Mouse (Mus musculus): ENCODE data around the gene Lrmda.

The Lrmda gene

DNA sequence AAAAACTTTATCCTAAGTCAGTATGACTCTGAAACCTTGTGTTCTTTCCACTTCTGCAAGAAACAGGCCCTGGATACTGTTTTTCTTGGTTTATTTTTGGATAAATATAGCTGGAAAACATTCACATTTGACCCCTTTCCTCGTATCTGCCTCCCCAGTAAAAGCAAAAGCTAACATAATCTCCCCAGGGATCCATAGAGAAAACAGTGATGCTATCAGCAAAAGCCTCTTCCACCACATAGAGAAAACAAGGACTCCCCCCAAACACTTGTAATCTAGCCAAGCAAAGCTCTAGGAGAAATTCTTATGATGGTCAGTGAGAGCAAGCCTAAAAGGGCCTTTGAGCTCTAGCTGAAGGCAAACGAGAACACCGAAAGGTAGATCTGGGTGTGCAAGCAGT is 309.7 kb downstream of the Lrmda start:
- no peak for DNase-seq (ENCODE audit: low spot score)

DNA sequence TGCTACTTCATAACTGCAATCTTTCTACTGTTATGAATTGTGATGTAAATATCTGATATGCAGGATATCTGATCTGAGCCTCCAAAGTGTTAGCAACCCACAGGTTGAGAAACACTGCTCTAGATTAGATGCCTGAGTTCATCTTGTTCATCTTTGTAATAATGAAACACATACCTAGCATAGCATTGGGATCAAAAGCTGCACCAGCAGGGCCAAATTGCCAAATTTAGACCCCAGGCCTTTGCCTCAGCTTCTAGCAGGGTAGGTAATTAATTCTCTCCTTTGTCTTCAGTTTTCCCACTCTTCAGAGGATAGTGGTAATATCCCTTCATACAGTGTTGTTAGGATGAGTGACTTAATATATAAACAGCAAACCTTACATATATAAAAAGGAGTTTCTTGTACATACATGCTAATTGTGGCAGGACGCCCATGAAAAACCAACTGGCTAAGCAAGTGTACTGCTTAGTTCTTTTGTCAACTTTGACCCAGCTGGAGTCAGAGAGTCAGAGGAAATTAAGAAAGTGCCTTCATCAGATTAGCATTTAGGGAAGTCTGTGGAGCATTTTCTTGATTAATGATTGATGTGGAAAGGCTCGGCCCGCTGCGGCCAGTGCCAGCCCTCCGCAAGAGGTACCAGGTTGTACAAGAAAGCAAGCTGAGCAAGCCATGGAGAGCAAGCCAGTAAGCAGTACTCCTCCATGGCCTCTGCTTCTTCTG is 315.7 kb downstream of the Lrmda start:
- no peak for DNase-seq (ENCODE audit: low spot score)

DNA sequence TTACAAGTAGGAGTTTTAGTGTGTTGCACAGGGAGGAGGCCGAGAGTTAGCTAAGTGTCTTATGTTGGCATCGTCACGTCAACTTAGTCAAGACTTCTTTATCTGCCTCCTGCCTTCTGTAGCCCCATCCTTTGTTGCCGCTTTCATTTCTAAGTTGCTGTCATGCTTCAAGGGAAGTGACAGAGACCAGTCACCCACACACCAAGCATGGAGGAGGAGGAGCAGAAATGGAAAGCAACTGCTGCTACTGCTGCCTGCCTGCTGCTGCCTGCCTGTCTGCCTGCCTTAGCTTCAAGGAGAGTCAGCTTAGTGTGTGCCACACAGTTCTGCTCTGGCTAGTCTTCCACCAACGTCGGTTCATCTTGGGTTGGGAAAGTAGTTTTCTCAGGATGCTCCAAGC is 319.7 kb downstream of the Lrmda start:
- DNase-seq (ENCODE audit: low spot score), result no peak

- no peak for DNase-seq (ENCODE audit: low spot score)
Observed at GRCm38 (mm10) chr14:22343357-22343756, 323.8 kb downstream of the Lrmda start.

GRCm38 (mm10) chr14:22345248-22345647 is 325.7 kb downstream of the Lrmda start:
- no peak for DNase-seq (ENCODE audit: low spot score)

- DNase-seq (ENCODE audit: low spot score), result no peak
Observed at GRCm38 (mm10) chr14:22353626-22354025, 334.1 kb downstream of the Lrmda start.

DNA sequence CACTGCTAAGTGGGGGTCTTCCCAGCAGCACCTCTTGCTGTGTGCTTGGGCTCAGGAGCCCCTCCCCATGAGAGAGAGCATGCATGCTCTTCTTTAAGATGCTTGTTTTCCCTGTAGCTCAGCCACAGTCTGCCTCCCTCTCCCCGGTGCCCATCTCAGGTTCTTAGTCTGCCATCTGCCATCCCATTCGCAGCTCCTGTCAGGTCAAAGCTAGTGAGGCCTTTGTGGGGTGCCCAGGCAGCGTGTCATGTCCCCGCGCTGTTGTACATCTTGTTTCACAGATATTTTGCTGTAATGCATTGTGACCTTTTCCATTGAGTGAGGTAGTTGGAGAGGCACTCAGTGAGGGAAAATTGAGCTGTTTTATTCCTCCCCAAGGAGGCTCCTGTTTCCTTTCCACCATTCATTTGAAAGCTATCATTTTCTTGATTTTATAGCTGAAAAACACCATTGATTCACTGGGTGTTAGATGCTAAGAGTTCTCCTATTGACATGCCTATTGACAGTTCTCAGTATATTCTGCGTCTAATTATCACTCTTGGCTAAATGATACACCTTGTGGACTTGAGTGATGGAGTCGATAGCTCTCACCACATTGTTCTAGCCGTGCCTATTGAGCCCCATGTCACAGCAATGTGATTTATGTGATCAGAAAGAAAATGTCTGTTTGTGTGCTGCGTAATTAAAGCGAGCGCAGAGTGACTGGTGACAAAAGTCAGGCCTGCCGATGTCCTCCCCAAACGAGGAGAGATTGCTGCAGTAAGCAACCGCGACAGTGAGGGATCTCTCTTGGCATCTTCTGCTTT is 335.5 kb downstream of the Lrmda start:
- DNase-seq (ENCODE audit: low spot score), result no peak

DNA sequence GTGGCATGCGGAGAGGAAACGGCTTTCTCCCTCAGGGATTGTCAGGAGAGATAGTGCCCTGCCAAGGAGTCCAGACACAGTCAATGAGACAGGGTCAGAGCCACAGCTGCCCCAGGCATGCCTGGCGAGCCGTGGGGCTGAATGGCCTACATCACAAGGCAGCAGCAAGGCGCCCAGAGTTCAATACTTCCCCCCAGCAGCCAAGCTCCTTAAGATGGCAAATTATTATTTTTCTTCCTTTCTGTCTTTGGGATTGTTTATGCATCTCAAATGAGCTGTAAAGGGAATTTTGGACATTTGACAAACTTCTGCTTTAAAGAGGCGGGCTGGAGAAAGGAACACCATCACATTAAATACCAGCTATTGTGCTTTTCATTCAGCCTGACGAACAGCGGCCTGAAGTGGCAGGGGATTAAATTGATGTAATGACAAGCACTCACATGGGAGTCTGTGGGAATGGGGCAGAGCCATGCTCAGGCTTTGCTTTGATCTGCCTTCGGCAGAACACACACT is 338.5 kb downstream of the Lrmda start:
- no peak for DNase-seq (ENCODE audit: low spot score)

GRCm38 (mm10) chr14:22364010-22364748 is 344.7 kb downstream of the Lrmda start:
- DNase-seq (ENCODE audit: low spot score), result no peak

- DNase-seq (ENCODE audit: low spot score), result no peak
Observed at GRCm38 (mm10) chr14:22364771-22365355, 345.4 kb downstream of the Lrmda start.

DNA sequence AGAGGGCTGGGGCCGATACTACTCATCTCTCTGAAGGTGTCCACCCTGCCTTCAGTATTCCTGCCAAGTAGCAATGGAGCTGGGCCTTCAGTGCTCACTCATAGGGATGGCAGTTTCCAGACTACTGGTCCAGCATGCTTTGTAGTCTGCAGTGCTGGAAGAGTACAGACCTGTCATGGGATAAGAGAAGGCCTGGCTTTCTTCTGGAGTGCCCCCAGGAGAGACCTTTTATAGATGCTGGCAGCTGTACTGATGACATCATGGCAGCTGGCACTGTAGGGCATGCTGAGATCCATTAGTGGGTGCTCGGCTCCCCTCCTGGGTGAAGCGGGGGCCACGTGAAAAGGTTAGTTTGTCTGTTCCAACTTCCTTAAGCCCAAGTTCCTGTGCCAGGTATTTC is 348.1 kb downstream of the Lrmda start:
- DNase-seq (ENCODE audit: low spot score), result no peak

- DNase-seq (ENCODE audit: low spot score), result no peak
Observed at GRCm38 (mm10) chr14:22371136-22371535, 351.6 kb downstream of the Lrmda start.

- no peak for DNase-seq (ENCODE audit: low spot score)
Observed at GRCm38 (mm10) chr14:22372666-22373360, 353.3 kb downstream of the Lrmda start.

DNA sequence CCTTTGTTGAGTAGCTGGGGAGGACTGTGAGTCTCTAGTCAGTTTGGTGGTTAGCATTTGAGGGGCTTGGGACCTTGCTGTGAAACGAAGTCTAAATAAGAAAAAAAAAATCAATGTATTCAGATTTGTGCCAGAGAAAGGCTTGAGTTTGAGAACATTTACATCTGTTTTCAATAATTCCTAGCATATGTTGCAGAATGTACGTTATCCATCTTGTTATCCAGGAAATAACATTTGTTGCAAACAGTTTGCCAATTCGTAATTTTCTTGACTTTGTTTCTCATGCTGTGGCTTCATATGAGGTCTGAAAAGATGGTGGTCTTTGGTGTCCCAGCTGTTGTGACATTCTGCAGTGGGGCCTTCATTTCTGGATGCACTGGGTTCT is 353.8 kb downstream of the Lrmda start:
- no peak for DNase-seq (ENCODE audit: low spot score)

DNA sequence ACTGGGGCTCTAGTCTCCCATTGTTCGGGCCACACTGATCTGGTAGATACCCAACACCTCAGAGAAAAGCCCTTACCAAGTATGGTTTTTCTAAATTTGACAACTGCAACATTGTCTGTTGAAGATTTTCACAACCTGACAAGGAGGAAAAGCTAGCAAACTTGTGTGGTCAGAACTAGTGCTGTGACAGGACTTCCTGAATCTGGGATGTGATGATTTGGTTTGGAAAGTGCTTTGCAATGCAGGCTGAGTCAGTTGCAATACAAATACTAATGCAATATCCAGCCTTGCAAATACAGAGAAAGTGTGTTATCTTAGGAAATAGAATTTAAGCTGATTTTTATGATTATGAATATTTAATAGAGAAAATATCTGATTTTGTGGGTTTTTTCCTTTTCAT is 357.6 kb downstream of the Lrmda start:
- DNase-seq (ENCODE audit: low spot score), result no peak

DNA sequence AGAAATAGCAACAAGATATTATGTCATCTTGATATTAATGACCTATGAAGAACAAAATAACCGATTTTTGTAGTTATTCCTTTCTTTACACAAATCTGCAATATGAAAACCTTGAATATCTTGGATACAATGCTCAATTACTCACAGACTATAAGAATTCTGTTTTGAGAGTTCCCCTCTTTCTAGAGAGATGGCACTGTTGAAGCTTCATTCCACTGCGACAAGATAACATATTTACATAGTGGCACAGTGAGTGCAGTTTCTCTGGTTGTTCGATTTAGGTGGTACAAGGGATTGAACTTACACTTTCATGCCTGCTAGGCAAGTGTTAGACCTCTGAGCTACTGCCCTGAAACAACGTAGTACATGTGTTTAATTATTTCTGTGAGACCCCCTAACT is 362.6 kb downstream of the Lrmda start:
- no peak for DNase-seq (ENCODE audit: low spot score)

GRCm38 (mm10) chr14:22393616-22394015 is 374.1 kb downstream of the Lrmda start:
- no peak for DNase-seq (ENCODE audit: low spot score)

GRCm38 (mm10) chr14:22402411-22402810 is 382.9 kb downstream of the Lrmda start:
- no peak for DNase-seq (ENCODE audit: low spot score)

- no peak for DNase-seq (ENCODE audit: low spot score)
Observed at GRCm38 (mm10) chr14:22406623-22407022, 387.1 kb downstream of the Lrmda start.

- no peak for DNase-seq (ENCODE audit: low spot score)
Observed at GRCm38 (mm10) chr14:22410826-22411225, 391.3 kb downstream of the Lrmda start.

DNA sequence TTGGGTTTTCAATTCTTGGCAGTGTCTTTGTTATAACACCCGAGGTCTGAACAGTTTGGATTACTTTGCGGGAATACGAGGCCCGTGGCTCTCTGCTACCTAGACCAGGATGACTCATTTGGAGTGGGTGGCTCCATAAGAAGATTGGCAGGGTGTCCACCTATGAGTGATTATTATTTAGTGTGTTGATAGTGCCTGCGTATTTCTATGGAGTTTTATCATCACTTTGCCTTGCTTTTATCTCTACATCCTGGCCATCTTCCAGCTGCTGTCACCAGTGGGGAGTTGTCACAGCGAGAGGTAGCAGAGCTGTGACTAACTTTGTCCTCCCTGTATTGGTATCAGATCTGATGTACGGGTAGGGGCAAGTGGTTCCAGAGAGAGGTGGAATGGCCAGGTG is 393.7 kb downstream of the Lrmda start:
- no peak for DNase-seq (ENCODE audit: low spot score)

- DNase-seq (ENCODE audit: low spot score), result no peak
Observed at GRCm38 (mm10) chr14:22417706-22418105, 398.2 kb downstream of the Lrmda start.
